Mouse (Mus musculus): Measurements from ENCODE around the gene Abcb9. TPM values are rescaled to one million over a fixed set of nuclear protein-coding genes. Genes with fewer than 3 reads are reported as not detected.

Abcb9 gene
- total and polyA plus RNA-seq, 3 experiments, result 0.60 to 0.75 (median 0.62) TPM

DNA sequence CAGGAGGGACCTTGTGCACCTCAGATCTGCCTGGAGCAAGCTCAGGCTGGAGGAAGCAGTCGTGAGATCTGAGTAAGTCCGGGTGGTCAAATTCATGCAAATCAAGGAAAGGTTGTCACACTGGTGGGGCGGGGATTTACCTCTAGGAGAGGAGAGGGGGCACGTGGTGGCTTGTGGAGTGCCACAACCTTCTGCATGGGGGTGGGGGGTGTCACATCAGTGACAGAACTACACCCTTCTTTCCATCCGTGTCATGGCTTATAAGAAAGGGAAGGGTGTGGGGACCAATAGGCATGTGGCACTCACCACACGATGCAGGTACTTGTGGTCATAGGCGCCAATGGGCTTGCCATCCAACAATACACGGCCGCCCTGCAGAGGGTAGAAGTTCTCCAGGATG, 19.9 kb downstream of the Abcb9 start:
- Histone ChIP-seq H3K36me3 (replicated peaks) (no peaks in the 10 kb centered on the region), H3K4me1 (ENCODE audit: insufficient read depth, low read depth, low read length) (peaks cover 64% of the 10 kb centered on the region), H3K27me3 (ENCODE audit: insufficient read depth, low read length) (peaks cover 25% of the 10 kb centered on the region; the same call in 1 of the 2 replicates), H3K4me3 (ENCODE audit: low read depth, low read length) (no peak overlapping the region), H3K9me3 (replicated peaks) (no peaks in the 10 kb centered on the region)
- no peak for TF ChIP-seq GATA1 (IDR thresholded peaks at IDR 0.05; ENCODE audit: borderline replicate concordance, low read length)
- DNase-seq (ENCODE audit: low spot score) (no peak), ATAC-seq (ENCODE audit: extremely low read depth, insufficient number of reproducible peaks, low FRiP score, poor library complexity, severe bottlenecking) (no peak)

DNA sequence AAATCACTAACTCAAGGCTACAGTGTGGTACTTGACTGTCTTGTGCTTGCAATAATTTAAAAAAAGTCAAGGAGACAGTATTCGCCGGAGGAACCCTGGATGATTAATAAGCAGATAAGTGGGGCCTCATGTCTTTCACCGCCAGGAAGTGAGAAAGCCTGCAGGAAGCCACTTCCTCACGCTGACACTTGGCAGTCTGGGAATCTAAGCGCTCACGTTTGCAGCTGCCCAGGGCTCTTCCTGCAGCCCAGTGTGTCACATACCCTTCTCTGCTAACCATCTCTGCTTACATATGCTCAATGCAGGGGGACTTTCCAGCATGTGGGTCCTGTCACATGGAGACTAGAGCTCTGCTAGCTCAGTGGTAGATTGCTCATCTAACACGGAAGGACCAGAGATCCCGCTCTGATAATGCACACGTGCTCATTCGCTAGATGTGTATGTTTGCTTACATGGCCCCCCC, 20.7 kb downstream of the Abcb9 start:
- no peak for TF ChIP-seq GATA1 (IDR thresholded peaks at IDR 0.05; ENCODE audit: borderline replicate concordance, low read length)
- TF ChIP-seq CTCF (IDR thresholded peaks at IDR 0.05; ENCODE audit: low read depth, low read length), result no peak
- TF ChIP-seq TAL1 (conservative IDR thresholded peaks at IDR 0.05; ENCODE audit: low read depth, low read length), result no peak
- no peak for TF ChIP-seq POLR2AphosphoS5 (IDR thresholded peaks at IDR 0.05; ENCODE audit: insufficient replicate concordance, low read depth, low read length)
- no peak for TF ChIP-seq GATA2 (IDR thresholded peaks at IDR 0.05; ENCODE audit: borderline replicate concordance, low read depth, low read length)
- no peaks in the 10 kb centered on the region for H3K9me3 ChIP-seq (replicated peaks)
- no peak for DNase-seq (ENCODE audit: low spot score)
- H3K27me3 ChIP-seq (ENCODE audit: insufficient read depth, low read length), result peaks cover 22% of the 10 kb centered on the region; the same call in 1 of the 2 replicates
- peak; percentile 77 for ATAC-seq (ENCODE audit: extremely low read depth, insufficient number of reproducible peaks, low FRiP score, poor library complexity, severe bottlenecking)
- no peak overlapping the region; the same call in 1 of the 2 replicates for H3K4me3 ChIP-seq (ENCODE audit: low read depth, low read length)
- H3K4me1 ChIP-seq (ENCODE audit: insufficient read depth, low read depth, low read length), result peaks cover 56% of the 10 kb centered on the region
- H3K36me3 ChIP-seq (replicated peaks), result no peaks in the 10 kb centered on the region

DNA sequence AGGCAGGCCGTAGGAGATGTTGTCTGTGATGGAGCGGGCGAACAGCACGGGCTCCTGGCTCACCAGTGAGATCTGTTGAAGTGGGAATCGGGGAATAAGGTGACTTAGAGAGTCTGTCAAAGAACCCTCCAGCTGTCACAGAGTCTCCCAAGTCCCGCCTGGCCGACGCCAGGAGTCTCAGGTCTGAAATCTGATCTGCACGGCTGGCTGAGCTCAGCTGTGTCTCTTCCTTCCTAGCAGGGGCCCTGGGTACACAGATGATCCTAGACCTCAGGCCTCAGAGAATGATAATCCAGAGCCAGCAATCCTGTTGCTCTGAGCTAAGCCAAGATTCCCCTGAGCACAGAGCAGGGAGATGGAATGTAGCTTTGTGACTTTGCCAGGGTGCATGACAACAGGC, 21.9 kb downstream of the Abcb9 start:
- Histone ChIP-seq H3K27me3 (ENCODE audit: insufficient read depth, low read length) (peaks cover 16% of the 10 kb centered on the region; the same call in 1 of the 2 replicates), H3K9me3 (replicated peaks) (no peaks in the 10 kb centered on the region), H3K4me3 (ENCODE audit: low read depth, low read length) (no peak overlapping the region), H3K4me1 (ENCODE audit: insufficient read depth, low read depth, low read length) (peaks cover 45% of the 10 kb centered on the region), H3K36me3 (replicated peaks) (no peaks in the 10 kb centered on the region)
- ATAC-seq (ENCODE audit: extremely low read depth, insufficient number of reproducible peaks, low FRiP score, poor library complexity, severe bottlenecking) (no peak), DNase-seq (ENCODE audit: low spot score) (no peak)
- TF ChIP-seq CTCF (IDR thresholded peaks at IDR 0.05; ENCODE audit: low read depth, low read length) (no peak), POLR2AphosphoS5 (IDR thresholded peaks at IDR 0.05; ENCODE audit: insufficient replicate concordance, low read depth, low read length) (no peak), TAL1 (conservative IDR thresholded peaks at IDR 0.05; ENCODE audit: low read depth, low read length) (no peak), GATA1 (IDR thresholded peaks at IDR 0.05; ENCODE audit: borderline replicate concordance, low read length) (no peak), GATA2 (IDR thresholded peaks at IDR 0.05; ENCODE audit: borderline replicate concordance, low read depth, low read length) (no peak)

DNA sequence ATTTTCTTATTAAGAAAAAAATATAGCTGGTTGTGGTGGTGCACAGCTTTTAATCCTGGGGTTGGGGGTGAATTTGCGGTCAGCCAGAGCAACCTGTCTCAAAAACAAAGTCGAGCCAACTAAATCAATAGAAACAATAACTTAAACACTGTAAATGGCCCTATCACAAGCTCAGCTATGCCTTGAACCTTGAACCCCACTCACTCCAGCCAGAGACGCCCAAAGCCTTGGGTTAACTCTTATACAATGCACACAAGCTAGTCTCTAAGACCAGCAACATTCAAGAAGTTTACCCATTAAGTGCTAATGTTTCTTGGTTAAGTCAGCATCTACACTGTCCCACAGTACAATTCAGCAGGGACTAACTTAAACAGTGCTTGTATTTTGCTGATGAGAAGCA, 25.9 kb downstream of the Abcb9 start:
- Histone ChIP-seq H3K4me1 (ENCODE audit: insufficient read depth, low read depth, low read length) (peaks cover 17% of the 10 kb centered on the region), H3K36me3 (replicated peaks) (no peaks in the 10 kb centered on the region), H3K9me3 (replicated peaks) (no peaks in the 10 kb centered on the region), H3K4me3 (ENCODE audit: low read depth, low read length) (no peak overlapping the region), H3K27me3 (ENCODE audit: insufficient read depth, low read length) (peaks cover 22% of the 10 kb centered on the region)
- no peak for ATAC-seq (ENCODE audit: extremely low read depth, insufficient number of reproducible peaks, low FRiP score, poor library complexity, severe bottlenecking)
- no peak for TF ChIP-seq GATA1 (IDR thresholded peaks at IDR 0.05; ENCODE audit: borderline replicate concordance, low read length)
- TF ChIP-seq GATA2 (IDR thresholded peaks at IDR 0.05; ENCODE audit: borderline replicate concordance, low read depth, low read length), result no peak
- TF ChIP-seq TAL1 (conservative IDR thresholded peaks at IDR 0.05; ENCODE audit: low read depth, low read length), result no peak
- TF ChIP-seq CTCF (IDR thresholded peaks at IDR 0.05; ENCODE audit: low read depth, low read length), result no peak
- no peak for TF ChIP-seq POLR2AphosphoS5 (IDR thresholded peaks at IDR 0.05; ENCODE audit: insufficient replicate concordance, low read depth, low read length)
- no peak for DNase-seq (ENCODE audit: low spot score)

DNA sequence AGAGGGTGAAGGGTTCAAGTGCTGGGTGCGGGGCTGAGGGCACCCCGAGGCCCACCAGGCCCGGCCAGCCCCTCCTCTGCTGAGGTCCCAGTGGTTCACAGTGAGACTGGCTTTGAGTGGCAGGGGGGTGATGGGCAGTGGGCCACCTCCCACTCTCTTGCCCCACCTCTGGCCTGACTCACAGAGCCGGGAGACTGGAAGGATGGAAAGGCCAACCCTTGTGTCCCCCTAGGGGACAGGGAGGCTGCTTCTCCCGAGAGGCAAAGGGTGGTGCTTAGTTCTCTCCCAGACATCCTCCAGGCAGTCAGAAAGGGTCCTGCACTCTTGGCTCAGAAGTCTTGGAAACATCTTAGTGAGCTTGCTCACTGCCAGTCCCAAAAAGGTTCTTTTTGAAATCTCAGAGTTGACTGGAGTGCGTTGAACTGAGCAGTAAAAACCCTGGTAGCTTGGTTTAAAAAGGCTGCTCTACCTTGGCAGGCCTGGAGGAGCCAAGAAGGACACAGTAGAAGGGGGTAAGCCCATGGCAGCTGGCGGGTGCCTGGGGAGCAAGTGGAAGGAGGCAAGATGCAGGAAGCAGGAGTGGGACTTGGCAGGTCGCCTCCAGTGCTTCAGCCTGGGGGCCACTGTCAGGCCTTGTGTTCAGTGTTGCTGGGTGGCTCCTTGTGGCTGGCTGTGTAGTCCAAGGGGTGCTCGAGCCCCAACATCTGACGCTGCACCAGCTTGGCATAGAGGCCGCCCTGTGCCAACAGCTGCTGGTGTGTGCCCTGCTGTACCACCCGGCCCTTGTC, 33.4 kb downstream of the Abcb9 start:
- ATAC-seq (ENCODE audit: extremely low read depth, insufficient number of reproducible peaks, low FRiP score, poor library complexity, severe bottlenecking) (no peak), DNase-seq (ENCODE audit: low spot score) (no peak)
- Histone ChIP-seq H3K36me3 (replicated peaks) (no peaks in the 10 kb centered on the region), H3K27me3 (ENCODE audit: insufficient read depth, low read length) (peaks cover 55% of the 10 kb centered on the region), H3K4me3 (ENCODE audit: low read depth, low read length) (no peak overlapping the region), H3K9me3 (replicated peaks) (no peaks in the 10 kb centered on the region), H3K4me1 (ENCODE audit: insufficient read depth, low read depth, low read length) (peaks cover 18% of the 10 kb centered on the region)
- TF ChIP-seq POLR2AphosphoS5 (IDR thresholded peaks at IDR 0.05; ENCODE audit: insufficient replicate concordance, low read depth, low read length) (no peak), CTCF (IDR thresholded peaks at IDR 0.05; ENCODE audit: low read depth, low read length) (no peak), GATA2 (IDR thresholded peaks at IDR 0.05; ENCODE audit: borderline replicate concordance, low read depth, low read length) (no peak), GATA1 (IDR thresholded peaks at IDR 0.05; ENCODE audit: borderline replicate concordance, low read length) (no peak), TAL1 (conservative IDR thresholded peaks at IDR 0.05; ENCODE audit: low read depth, low read length) (no peak)

DNA sequence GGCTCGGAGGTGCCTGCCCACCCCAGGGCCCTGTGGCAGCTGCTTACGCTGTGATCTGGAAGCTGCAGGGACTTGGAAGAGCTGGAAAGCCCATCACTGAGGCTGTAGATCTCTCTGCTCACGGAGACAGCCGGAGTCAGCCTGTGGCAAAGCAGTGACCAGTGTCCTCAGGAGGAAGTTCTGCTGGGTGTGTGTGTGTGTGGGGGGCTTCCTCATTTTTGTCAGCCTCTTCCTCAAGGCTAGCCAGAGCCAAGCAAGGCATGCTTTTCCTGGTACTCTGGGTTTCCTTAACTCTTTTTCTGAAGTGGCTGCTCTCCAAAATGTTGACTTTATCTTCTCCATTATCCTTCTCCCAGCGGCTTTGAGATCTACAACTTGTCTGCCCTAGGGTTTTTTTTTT, 35.9 kb downstream of the Abcb9 start:
- H3K27me3 ChIP-seq (ENCODE audit: insufficient read depth, low read length), result peaks cover 42% of the 10 kb centered on the region
- DNase-seq (ENCODE audit: low spot score), result no peak
- H3K4me3 ChIP-seq (ENCODE audit: low read depth, low read length), result peak overlapping the region; percentile 33; the same call in 1 of the 2 replicates
- no peak for TF ChIP-seq GATA1 (IDR thresholded peaks at IDR 0.05; ENCODE audit: borderline replicate concordance, low read length)
- no peak for TF ChIP-seq GATA2 (IDR thresholded peaks at IDR 0.05; ENCODE audit: borderline replicate concordance, low read depth, low read length)
- no peak for TF ChIP-seq TAL1 (conservative IDR thresholded peaks at IDR 0.05; ENCODE audit: low read depth, low read length)
- H3K4me1 ChIP-seq (ENCODE audit: insufficient read depth, low read depth, low read length), result peaks cover 18% of the 10 kb centered on the region
- H3K9me3 ChIP-seq (replicated peaks), result peaks cover 4% of the 10 kb centered on the region
- no peaks in the 10 kb centered on the region for H3K36me3 ChIP-seq (replicated peaks)
- ATAC-seq (ENCODE audit: extremely low read depth, insufficient number of reproducible peaks, low FRiP score, poor library complexity, severe bottlenecking), result no peak

Data from G1E (cell line).